Mouse (Mus musculus) kidney, adult 2 months (tissue): ENCODE data around the gene Ahsa1. TPM values are rescaled to one million over a fixed set of nuclear protein-coding genes. Genes with fewer than 3 reads are reported as not detected.

Experiments used
- DNase-seq: peaks from one replicate; pipeline ENCODE4 v3.0.0; 2021
- H3K27ac ChIP-seq: fragments of 200-500 bp; 2 replicates; pipeline ENCODE4 v1.5.1; 2012; ENCODE audit warnings: low read depth, low read length, control low read depth, inconsistent platforms; ENCODE audit not compliant: insufficient read depth
- H3K27me3 ChIP-seq: fragments of 200-500 bp; replicated peaks from 2 replicates; pipeline ENCODE4 v1.6.1; 2012; ENCODE audit warnings: mild to moderate bottlenecking, moderate library complexity, low read length, inconsistent platforms; ENCODE audit not compliant: control insufficient read depth, insufficient read depth
- H3K36me3 ChIP-seq: fragments of 200-500 bp; 2 replicates; pipeline ENCODE4 v1.6.1; 2012; ENCODE audit warnings: mild to moderate bottlenecking, moderate library complexity, low read length, inconsistent platforms; ENCODE audit not compliant: control insufficient read depth, insufficient read depth
- H3K4me1 ChIP-seq: fragments of 200-500 bp; 2 replicates; pipeline ENCODE4 v1.6.1; 2011; ENCODE audit warnings: low read length; ENCODE audit not compliant: control insufficient read depth, insufficient read depth
- H3K4me3 ChIP-seq: fragments of 200-500 bp; 2 replicates; pipeline ENCODE4 v1.5.1; 2011; ENCODE audit warnings: mild to moderate bottlenecking, low read depth, low read length, control low read depth; ENCODE audit not compliant: insufficient read depth
- CTCF ChIP-seq: fragments of 200-500 bp; conservative IDR thresholded peaks from 2 replicates; pipeline ENCODE4 v1.5.1; 2011; ENCODE audit warnings: low read depth, mild to moderate bottlenecking, control low read depth, low read length, moderate library complexity, mixed read lengths; ENCODE audit not compliant: insufficient read depth, insufficient read length
- POLR2A ChIP-seq: fragments of 200-500 bp; IDR thresholded peaks from one replicate; pipeline ENCODE4 v1.6.1; 2011; ENCODE audit warnings: low read depth, low read length, control low read depth
- WGBS: fragments of 180-500 bp; shearing (Covaris S2); methylation state at CpG from one replicate; pipeline ENCODE4 v1.1.7; 2018; 5-methylcytosine and 5-hydroxymethylcytosine counted together
- polyA plus RNA-seq: library from polyadenylated mRNA; depleted of rRNA; stranded (reverse); fragments of >200 nt; gene quantifications from 2 replicates; pipeline ENCODE4 v1.2.3, GENCODE M21; 2012

The Ahsa1 gene
- polyA plus RNA-seq, 1 experiment = 78.5 TPM

DNA sequence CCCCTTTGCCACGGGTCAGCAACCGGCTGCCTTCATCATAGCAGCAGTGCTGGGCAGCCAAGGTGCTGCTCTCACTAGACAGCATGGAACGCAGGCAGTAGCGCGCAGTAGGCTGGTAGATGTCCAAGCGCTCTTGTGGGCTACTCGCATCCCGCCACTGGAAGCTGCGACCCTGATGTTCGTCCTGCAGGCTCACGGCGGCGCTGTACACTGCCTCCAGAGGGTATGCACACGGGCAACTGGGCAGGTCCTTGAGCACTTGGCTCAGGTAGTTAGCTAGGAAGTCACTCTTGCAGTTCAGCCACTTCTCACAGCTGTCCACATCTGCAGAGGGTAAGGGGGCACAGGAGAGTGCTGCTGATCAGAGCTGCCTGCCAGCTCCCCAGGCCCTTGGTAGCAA is 13.6 kb downstream of the Ahsa1 start:
- no peak for TF ChIP-seq CTCF
- TF ChIP-seq POLR2A = no peak
- 40% methylated on average over 14 of the region's 14 CpGs for WGBS
- no peak overlapping the region for H3K4me3 ChIP-seq
- H3K36me3 ChIP-seq = no peaks in the 10 kb centered on the region; the same call in 1 of the 2 replicates
- H3K27me3 ChIP-seq = no peaks in the 10 kb centered on the region
- H3K4me1 ChIP-seq = no peaks in the 10 kb centered on the region
- peak; percentile 24 for DNase-seq
- H3K27ac ChIP-seq = no peak overlapping the region

DNA sequence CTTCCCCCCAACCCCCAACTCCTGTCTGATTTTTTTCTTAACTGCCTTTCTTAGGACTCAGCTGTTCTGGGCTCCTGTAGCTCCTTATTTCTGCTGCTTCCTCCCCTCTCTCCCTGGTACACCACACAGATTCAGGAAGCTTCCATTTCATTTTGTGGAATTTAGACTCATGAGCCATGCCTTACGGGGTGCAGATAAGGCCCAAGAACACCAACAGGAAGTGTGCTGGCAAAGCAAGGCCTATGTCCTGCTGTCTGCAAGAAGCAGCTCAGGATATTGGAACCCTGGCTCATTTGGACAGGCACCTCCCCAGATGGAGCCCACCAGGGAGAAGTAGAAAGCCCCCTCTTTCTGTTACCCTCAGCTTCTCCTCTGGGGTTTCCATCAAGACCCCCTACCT is 15.5 kb downstream of the Ahsa1 start:
- DNase-seq = no peak
- TF ChIP-seq CTCF (no peak), POLR2A (no peak)
- no peak overlapping the region for H3K4me3 ChIP-seq
- 82% methylated on average over 1 of the region's 1 CpGs for WGBS
- no peaks in the 10 kb centered on the region for H3K36me3 ChIP-seq
- H3K27me3 ChIP-seq = no peaks in the 10 kb centered on the region
- H3K27ac ChIP-seq = no peak overlapping the region
- H3K4me1 ChIP-seq = no peaks in the 10 kb centered on the region

DNA sequence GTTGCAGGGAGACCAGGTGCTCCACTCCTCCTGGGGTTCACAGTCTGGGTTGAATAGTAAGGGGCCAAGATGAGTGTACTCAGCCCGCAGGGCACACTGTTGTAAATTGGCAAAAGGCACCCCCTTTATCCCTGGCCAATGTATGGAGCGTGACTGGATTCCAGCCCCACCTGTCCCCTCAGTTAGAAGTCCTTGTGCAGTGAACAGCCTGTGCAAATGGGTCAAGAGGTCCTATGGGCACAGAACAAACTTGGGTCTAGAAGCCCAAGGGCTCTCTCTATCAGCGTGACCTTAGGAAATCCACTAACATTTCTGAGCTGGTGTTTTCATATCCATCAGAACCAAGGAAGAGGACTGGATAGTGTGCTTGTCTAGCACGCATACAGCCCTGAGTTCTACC is 16.5 kb downstream of the Ahsa1 start:
- Histone ChIP-seq H3K27ac (no peak overlapping the region), H3K4me1 (no peaks in the 10 kb centered on the region), H3K27me3 (no peaks in the 10 kb centered on the region), H3K36me3 (no peaks in the 10 kb centered on the region), H3K4me3 (no peak overlapping the region)
- no peak for TF ChIP-seq CTCF
- DNase-seq = no peak
- WGBS = 97% methylated on average over 4 of the region's 4 CpGs

DNA sequence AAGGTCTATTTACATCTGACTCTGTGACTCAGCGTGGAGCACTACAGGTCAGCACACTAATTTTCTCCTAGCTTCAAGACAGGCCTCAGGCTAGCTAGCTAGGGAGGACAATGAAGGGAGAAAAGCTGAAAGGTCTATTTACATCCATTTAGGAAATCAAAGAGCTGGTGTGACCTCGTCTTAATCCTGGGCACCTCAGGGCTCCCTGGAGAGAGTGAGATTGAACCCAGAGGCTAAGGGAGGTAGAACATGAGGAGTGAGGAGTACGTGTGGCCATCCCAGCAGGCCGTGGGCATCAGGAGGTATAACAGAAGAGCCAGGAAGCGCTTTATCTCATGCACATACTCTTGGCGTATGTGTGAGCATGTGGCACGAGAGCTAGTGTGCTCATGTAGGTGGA is 17.4 kb downstream of the Ahsa1 start:
- Histone ChIP-seq H3K36me3 (no peaks in the 10 kb centered on the region), H3K27me3 (no peaks in the 10 kb centered on the region), H3K4me1 (no peaks in the 10 kb centered on the region), H3K27ac (no peak overlapping the region), H3K4me3 (no peak overlapping the region)
- no peak for DNase-seq
- 90% methylated on average over 7 of the region's 7 CpGs for WGBS
- no peak for TF ChIP-seq POLR2A
- no peak for TF ChIP-seq CTCF

DNA sequence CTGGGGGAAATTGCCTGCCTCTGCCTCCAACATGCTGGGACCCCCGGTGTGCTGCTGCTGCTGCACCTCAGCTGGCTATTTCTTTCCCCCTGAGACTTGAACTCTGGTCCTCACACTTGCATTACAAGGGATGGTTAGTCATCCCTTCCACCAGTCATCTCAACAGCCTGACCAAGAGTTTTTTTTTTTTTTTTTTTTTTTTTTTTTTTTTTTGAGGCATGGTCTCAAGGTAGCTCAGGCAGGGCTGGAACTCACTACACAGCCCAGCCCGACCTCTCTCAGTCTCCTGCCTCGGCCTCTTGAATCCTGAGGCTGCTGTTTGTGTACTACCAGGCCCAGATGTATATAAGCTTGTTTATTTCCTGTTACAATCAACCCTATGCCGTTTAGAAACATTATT is 18.0 kb downstream of the Ahsa1 start:
- H3K27ac ChIP-seq = no peak overlapping the region
- no peaks in the 10 kb centered on the region for H3K36me3 ChIP-seq
- DNase-seq = no peak
- 71% methylated on average over 4 of the region's 4 CpGs for WGBS
- TF ChIP-seq CTCF = no peak
- TF ChIP-seq POLR2A = no peak
- H3K27me3 ChIP-seq = no peaks in the 10 kb centered on the region
- no peaks in the 10 kb centered on the region for H3K4me1 ChIP-seq
- H3K4me3 ChIP-seq = no peak overlapping the region

DNA sequence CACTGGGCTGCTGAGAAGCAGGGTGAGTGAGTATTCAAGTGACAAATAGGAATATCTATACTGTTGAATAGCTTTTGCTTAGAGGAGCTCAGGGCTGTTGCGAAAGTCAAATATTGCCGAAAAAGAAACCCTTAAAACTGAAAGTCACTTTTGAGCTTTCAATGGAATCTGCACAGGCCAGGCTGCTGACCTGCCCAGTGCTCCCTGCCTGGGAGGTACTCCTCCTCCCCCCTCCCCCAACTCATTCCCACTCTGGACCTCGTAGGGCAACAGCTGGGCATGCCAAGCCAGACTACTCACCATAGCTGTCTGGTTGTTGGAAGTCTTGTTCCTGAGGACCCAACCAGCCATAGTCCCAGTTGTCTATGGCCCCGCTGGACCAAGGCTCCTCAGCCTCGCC is 18.4 kb downstream of the Ahsa1 start:
- 88% methylated on average over 5 of the region's 5 CpGs for WGBS
- Histone ChIP-seq H3K36me3 (no peaks in the 10 kb centered on the region), H3K4me3 (no peak overlapping the region), H3K4me1 (no peaks in the 10 kb centered on the region), H3K27me3 (no peaks in the 10 kb centered on the region), H3K27ac (no peak overlapping the region)
- TF ChIP-seq POLR2A (no peak), CTCF (no peak)
- DNase-seq = no peak

DNA sequence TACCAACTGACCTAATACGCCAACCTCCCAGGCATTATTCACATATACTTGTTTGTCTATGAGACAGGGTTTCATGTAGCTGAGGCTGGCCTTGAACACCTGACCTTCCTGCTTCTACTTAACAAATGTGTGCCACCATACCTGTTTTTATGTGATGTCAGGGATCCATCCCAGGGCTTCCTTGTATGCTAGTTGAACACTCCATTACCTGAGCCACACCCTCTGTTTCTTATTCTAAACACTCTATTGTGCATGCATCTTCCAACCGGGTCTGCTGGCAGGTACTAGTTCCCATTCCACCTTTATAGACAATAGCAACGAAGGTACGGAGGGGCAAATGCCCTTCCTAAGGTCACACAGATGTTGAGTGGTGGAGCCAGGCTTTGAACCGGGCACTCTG is 22.8 kb downstream of the Ahsa1 start:
- TF ChIP-seq CTCF (no peak), POLR2A (no peak)
- Histone ChIP-seq H3K4me1 (no peaks in the 10 kb centered on the region), H3K36me3 (no peaks in the 10 kb centered on the region), H3K4me3 (no peak overlapping the region), H3K27ac (no peak overlapping the region), H3K27me3 (no peaks in the 10 kb centered on the region)
- 91% methylated on average over 5 of the region's 5 CpGs for WGBS
- DNase-seq = no peak

DNA sequence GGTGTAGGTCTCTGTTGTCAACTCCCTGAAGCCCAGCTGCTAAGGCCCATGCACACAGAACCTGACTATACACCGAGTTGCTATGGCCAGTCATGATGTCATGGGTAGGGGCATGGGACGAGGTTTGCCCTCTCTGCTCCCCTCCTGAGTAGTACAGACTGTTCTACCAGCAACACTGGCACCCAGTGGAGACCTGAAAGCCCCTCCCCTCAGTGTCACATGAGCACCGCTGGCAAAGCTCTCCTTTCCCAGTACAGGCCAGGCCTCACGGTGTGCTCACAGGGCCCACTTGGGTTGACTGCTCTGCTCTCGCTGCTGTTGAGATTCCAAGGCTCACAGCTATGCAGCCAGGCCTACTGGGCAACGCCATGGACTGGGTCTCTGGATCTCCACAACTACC is 27.7 kb downstream of the Ahsa1 start:
- no peak for DNase-seq

More for the DNA sequence above, 27.7 kb downstream of the Ahsa1 start:
- TF ChIP-seq POLR2A (no peak), CTCF (no peak)
- Histone ChIP-seq H3K4me1 (no peaks in the 10 kb centered on the region), H3K27ac (no peak overlapping the region), H3K27me3 (0 out of 2 replicates have a peak, but pooled peaks cover 1% of the 10 kb centered on the region), H3K36me3 (no peaks in the 10 kb centered on the region), H3K4me3 (no peak overlapping the region)
- 69% methylated on average over 6 of the region's 6 CpGs for WGBS
